In genomic region chr8:45631023-45631422, GRCm38 (mm10) we compare ENCODE assay signal across 24 mouse cellular contexts.
DNase-seq lines count a peak whose midpoint lies in the region; ATAC-seq and TF ChIP-seq lines count a peak whose summit lies in the region.
"Had no signal": no experiment of that assay in that cellular context is flagged by ENCODE, and none has a peak within 500 bp of the region (broad histone marks: within the 10 kb centered on the region; RNA-seq: fewer than 3 reads in every experiment).

No protein-coding gene starts in this region.

- TF ChIP-seq CTCF in liver, postnatal 0 days (IDR thresholded peaks at IDR 0.05; ENCODE audit: low read depth) = no peak

- ATAC-seq in heart, embryonic 12.5 days (ENCODE audit: insufficient number of reproducible peaks, low FRiP score) = no peak
- ATAC-seq in heart, embryonic 15.5 days (replicated peaks; ENCODE audit: insufficient number of reproducible peaks, insufficient read depth, low FRiP score, low read depth) = no peak
- ATAC-seq in liver, embryonic 12.5 days = no peak
- peak; percentile 44 for ATAC-seq in liver, postnatal 0 days
- ATAC-seq: activated CD4-positive, CD25-positive, alpha-beta regulatory T cell, adult 4 months; forebrain, embryonic 13.5 days; forebrain, embryonic 16.5 days; hindbrain, postnatal 0 days; inflammation-experienced regulatory T-cells, adult 6 months; intestine, embryonic 16.5 days had no signal

- H3K9ac ChIP-seq in heart, embryonic 12.5 days = no peak overlapping the region
- no peak overlapping the region for H3K9ac ChIP-seq in heart, embryonic 15.5 days
- H3K9ac ChIP-seq in liver, embryonic 12.5 days = no peak overlapping the region
- no peak overlapping the region for H3K9ac ChIP-seq in liver, postnatal 0 days (replicated peaks)
- H3K9ac ChIP-seq: forebrain, embryonic 13.5 days; hindbrain, embryonic 14.5 days had no signal

- H3K4me2 ChIP-seq in heart, embryonic 12.5 days = peak overlapping the region; percentile 24; the same call in 1 of the 2 replicates
- H3K4me2 ChIP-seq in heart, embryonic 15.5 days = peak overlapping the region; percentile 72
- no peak overlapping the region for H3K4me2 ChIP-seq in liver, embryonic 12.5 days
- H3K4me2 ChIP-seq in liver, postnatal 0 days (ENCODE audit: low read depth, low read length) = peak overlapping the region; percentile 83; the same call in 1 of the 2 replicates

- H3K4me1 ChIP-seq in heart, embryonic 12.5 days (replicated peaks) = peaks cover 25% of the 10 kb centered on the region
- H3K4me1 ChIP-seq in heart, embryonic 15.5 days (replicated peaks) = peaks cover 18% of the 10 kb centered on the region
- no peaks in the 10 kb centered on the region for H3K4me1 ChIP-seq in liver, embryonic 12.5 days
- 0 out of 2 replicates have a peak, but pooled peaks cover 2% of the 10 kb centered on the region for H3K4me1 ChIP-seq in liver, postnatal 0 days (ENCODE audit: insufficient read depth)

- H3K4me3 ChIP-seq in heart, embryonic 12.5 days = no peak overlapping the region
- H3K4me3 ChIP-seq in heart, embryonic 15.5 days = peak overlapping the region; percentile 59; the same call in 1 of the 2 replicates
- H3K4me3 ChIP-seq in liver, embryonic 12.5 days = no peak overlapping the region
- no peak overlapping the region for H3K4me3 ChIP-seq in liver, postnatal 0 days (ENCODE audit: low read depth, low read length)
- H3K4me3 ChIP-seq: forebrain, embryonic 10.5 days had no signal

- intact Hi-C loops in left cerebral cortex, postnatal 25 days (cut with DNase I) = no loop called here

- DNase-seq in heart, adult 9 months (ENCODE audit: low spot score in 2 of 2) = no peak
- no peak for DNase-seq in heart, adult 18-20 months
- DNase-seq in liver = peak; percentile 20
- DNase-seq in liver, postnatal 0 days = peak; percentile 69
- no peak for DNase-seq in left cerebral cortex, postnatal 25 days (ENCODE audit: low spot score in 2 of 2)
- DNase-seq: adrenal gland, adult 8-10 months; adrenal gland, postnatal 25 days; cerebellum, adult 18-20 months; cerebellum, adult 9-10 months; cerebellum, postnatal 14 days; gastrocnemius, postnatal 10 days; gastrocnemius, postnatal 36 days; heart, postnatal 36 days had no signal

- WGBS in heart, embryonic 12.5 days = 66% methylated on average over 7 of the region's 8 CpGs
- 47% methylated on average over 8 of the region's 8 CpGs for WGBS in heart, embryonic 15.5 days
- WGBS in liver, embryonic 12.5 days (ENCODE audit: insufficient replicate concordance) = 70% methylated on average over 6 of the region's 8 CpGs
- whole genome bisulfite sequencing in liver, postnatal 0 days (ENCODE audit: insufficient replicate concordance) = 54% methylated on average over 8 of the region's 8 CpGs

- H3K27ac ChIP-seq in heart, embryonic 12.5 days (ENCODE audit: poor library complexity, severe bottlenecking) = no peak overlapping the region
- H3K27ac ChIP-seq in heart, embryonic 15.5 days = no peak overlapping the region
- H3K27ac ChIP-seq in liver, embryonic 12.5 days = no peak overlapping the region
- no peak overlapping the region for H3K27ac ChIP-seq in liver, postnatal 0 days (ENCODE audit: low read depth)
- H3K27ac ChIP-seq: forebrain, embryonic 10.5 days; forebrain, embryonic 13.5 days; hindbrain, embryonic 14.5 days; hindbrain, postnatal 0 days had no signal

- no peaks in the 10 kb centered on the region for H3K27me3 ChIP-seq in heart, embryonic 12.5 days (replicated peaks)
- H3K27me3 ChIP-seq in heart, embryonic 15.5 days = no peaks in the 10 kb centered on the region
- peaks cover 4% of the 10 kb centered on the region; the same call in 1 of the 2 replicates for H3K27me3 ChIP-seq in liver, embryonic 12.5 days (replicated peaks)
- no peaks in the 10 kb centered on the region for H3K27me3 ChIP-seq in liver, postnatal 0 days (ENCODE audit: insufficient read depth, low read length)
- H3K27me3 ChIP-seq: forebrain, embryonic 13.5 days had no signal

- no peaks in the 10 kb centered on the region for H3K9me3 ChIP-seq in heart, embryonic 12.5 days (replicated peaks)
- no peaks in the 10 kb centered on the region for H3K9me3 ChIP-seq in heart, embryonic 15.5 days (replicated peaks)
- no peaks in the 10 kb centered on the region for H3K9me3 ChIP-seq in liver, embryonic 12.5 days (replicated peaks)
- H3K9me3 ChIP-seq in liver, postnatal 0 days (ENCODE audit: low read length) = no peaks in the 10 kb centered on the region
- H3K9me3 ChIP-seq: forebrain, embryonic 10.5 days; forebrain, embryonic 13.5 days had no signal

- no peak for TF ChIP-seq EP300 in liver, postnatal 0 days (IDR thresholded peaks at IDR 0.05; ENCODE audit: low read depth)

- no peaks in the 10 kb centered on the region for H3K36me3 ChIP-seq in heart, embryonic 12.5 days
- H3K36me3 ChIP-seq in heart, embryonic 15.5 days = no peaks in the 10 kb centered on the region
- H3K36me3 ChIP-seq in liver, embryonic 12.5 days = no peaks in the 10 kb centered on the region
- no peaks in the 10 kb centered on the region for H3K36me3 ChIP-seq in liver, postnatal 0 days (replicated peaks; ENCODE audit: insufficient read depth, low read length)
- H3K36me3 ChIP-seq: forebrain, embryonic 10.5 days had no signal

Comparison
In these comparisons a context has a peak if more than half of its experiments do, and no peak if none do; other contexts are left out.
1. DNase-seq: peak in liver (single experiment) and liver, postnatal 0 days (single experiment); none in heart, adult 9 months (0 of 2), heart, adult 18-20 months (0 of 2) and left cerebral cortex, postnatal 25 days (0 of 2).